Mouse (Mus musculus): ENCODE measurements around the gene Cdc42bpg.
A peak's percentile ranks its signal among the peaks of the same experiment; 100 is the strongest.

DNA sequence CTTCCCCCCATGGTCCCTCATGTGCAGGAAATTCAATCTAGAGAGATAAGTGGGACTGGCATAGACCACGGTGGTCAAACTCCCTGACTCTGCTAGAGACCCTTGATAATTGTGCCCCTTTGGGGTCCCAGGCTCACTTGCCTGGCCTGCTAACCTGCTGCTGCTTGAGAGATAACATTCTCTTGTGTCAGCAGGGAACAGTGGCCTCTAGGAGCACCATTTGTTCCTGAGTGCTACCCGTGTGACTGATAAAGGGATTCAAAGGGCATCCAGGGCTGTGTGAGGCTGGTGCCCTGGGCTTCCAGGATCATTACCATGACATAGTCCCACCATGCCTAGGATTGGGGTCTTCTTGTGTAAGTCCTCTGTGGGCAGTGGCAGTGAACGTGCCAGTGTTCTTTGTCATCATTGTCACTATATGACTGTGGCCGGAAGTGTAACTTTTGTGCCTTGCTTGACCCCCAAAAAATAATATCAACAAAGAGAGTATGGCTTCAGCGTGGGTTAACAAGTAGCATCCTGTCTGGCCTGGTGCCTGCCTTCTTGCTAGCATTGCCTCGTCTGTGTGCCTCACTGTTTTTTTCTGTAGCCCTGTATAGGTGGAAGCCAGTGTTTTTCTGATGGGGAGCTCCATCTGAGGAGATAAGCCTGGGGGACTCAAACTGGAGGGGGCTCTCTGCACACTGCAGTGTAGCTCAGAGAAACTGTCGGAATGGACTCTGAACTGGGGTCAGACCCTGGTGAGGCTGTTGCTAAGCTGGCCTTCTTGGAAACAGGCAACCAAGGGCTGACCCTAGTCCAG is 20.4 kb upstream of the Cdc42bpg start:
- TF ChIP-seq POLR2A (IDR thresholded peaks at IDR 0.05; ENCODE audit: insufficient read length, low read depth) (no peak), USF1 (IDR thresholded peaks at IDR 0.05; ENCODE audit: low read depth) (no peak), POLR2AphosphoS2 (IDR thresholded peaks at IDR 0.05; ENCODE audit: insufficient read length, low read depth) (peak; percentile 36), MYOD1 (IDR thresholded peaks at IDR 0.05; ENCODE audit: control insufficient read depth in 1 of 3, insufficient read length in 2 of 3, low read depth in 2 of 3) (no peak), E2F4 (IDR thresholded peaks at IDR 0.05; ENCODE audit: insufficient read depth) (no peak), TCF3 (IDR thresholded peaks at IDR 0.05; ENCODE audit: insufficient read length, low read depth) (no peak), REST (IDR thresholded peaks at IDR 0.05; ENCODE audit: insufficient read depth, insufficient read length) (no peak), MAX (IDR thresholded peaks at IDR 0.05; ENCODE audit: low read depth) (no peak), CEBPB (IDR thresholded peaks at IDR 0.05; ENCODE audit: insufficient read depth, poor library complexity, severe bottlenecking) (no peak), MYOG (IDR thresholded peaks at IDR 0.05; ENCODE audit: control insufficient read depth in 1 of 3, insufficient read depth in 1 of 3, insufficient read length in 2 of 3, low read depth in 2 of 3) (peak in 1 of 3 experiments; percentile 7)
